Mouse (Mus musculus) MEL (cell line): Measurements from ENCODE around the gene Mcm2. TPM values are rescaled to one million over a fixed set of nuclear protein-coding genes. Genes with fewer than 3 reads are reported as not detected.

Experiments
- DNase-seq: peaks from one replicate; pipeline ENCODE4 v3.0.0; 2011; ENCODE audit warnings: low read depth, low spot score
- H3K27ac ChIP-seq: 2 replicates; pipeline ENCODE4 v1.5.1; 2012; ENCODE audit warnings: low read depth, mild to moderate bottlenecking, control low read depth, low read length, moderate library complexity; ENCODE audit not compliant: control insufficient read depth
- H3K27me3 ChIP-seq, 2 experiments: fragments of 150-350 bp in 1 of 2; sonication (generic) in 1 of 2; 2 replicates each; pipeline ENCODE4 v1.6.1; 2012; ENCODE audit warnings: low read length in 2 of 2, mild to moderate bottlenecking in 2 of 2, improper control_type of control experiment in 1 of 2, moderate library complexity in 1 of 2; ENCODE audit not compliant: insufficient read depth in 2 of 2, control insufficient read depth in 1 of 2
- H3K36me3 ChIP-seq, 2 experiments: 2 replicates each; pipeline ENCODE4 v1.6.1; 2012 to 2014; ENCODE audit warnings: low read length in 2 of 2, improper control_type of control experiment in 1 of 2, inconsistent platforms in 1 of 2, mild to moderate bottlenecking in 1 of 2; ENCODE audit not compliant: insufficient read depth in 2 of 2, control insufficient read depth in 1 of 2
- H3K4me1 ChIP-seq, 2 experiments: fragments of 150-350 bp in 1 of 2; sonication (generic) in 1 of 2; 2 replicates each; pipeline ENCODE4 v1.6.1; 2012; ENCODE audit warnings: low read length in 2 of 2, improper control_type of control experiment in 1 of 2, mild to moderate bottlenecking in 1 of 2; ENCODE audit not compliant: insufficient read depth in 2 of 2, control insufficient read depth in 1 of 2
- H3K4me3 ChIP-seq, 2 experiments: fragments of 150-350 bp in 1 of 2; sonication (generic) in 1 of 2; 2 replicates each; pipeline ENCODE4 v1.5.1; 2012; ENCODE audit warnings: low read depth in 2 of 2, low read length in 2 of 2, mild to moderate bottlenecking in 2 of 2, moderate library complexity in 2 of 2, control low read depth in 1 of 2, improper control_type of control experiment in 1 of 2; ENCODE audit not compliant: control insufficient read depth in 1 of 2, insufficient read depth in 1 of 2
- H3K79me2 ChIP-seq: 2 replicates; pipeline ENCODE4 v1.6.1; 2012; ENCODE audit warnings: mild to moderate bottlenecking, low read length, moderate library complexity; ENCODE audit not compliant: control insufficient read depth, poor library complexity, insufficient read depth
- H3K9ac ChIP-seq: 2 replicates; pipeline ENCODE4 v1.6.1; 2012; ENCODE audit warnings: low read depth, mild to moderate bottlenecking, control low read depth, low read length, moderate library complexity; ENCODE audit not compliant: control insufficient read depth, poor library complexity, severe bottlenecking
- H3K9me3 ChIP-seq: fragments of 150-350 bp; sonication (generic); replicated peaks from 2 replicates; pipeline ENCODE4 v1.6.1; 2012; ENCODE audit warnings: mild to moderate bottlenecking, low read length, improper control_type of control experiment, moderate library complexity; ENCODE audit not compliant: insufficient read depth
- BHLHE40 ChIP-seq: IDR thresholded peaks from 2 replicates; pipeline ENCODE4 v1.6.1; 2012; ENCODE audit warnings: low read depth, mild to moderate bottlenecking, inconsistent platforms, low read length, improper control_type of control experiment, borderline replicate concordance
- CTCF ChIP-seq, 3 experiments: IDR thresholded peaks in 2 of 3; conservative IDR thresholded peaks in 1 of 3; 2 replicates each; pipeline ENCODE4 v1.5.1; 2011 to 2012; ENCODE audit warnings: low read length in 3 of 3, low read depth in 2 of 3, mild to moderate bottlenecking in 2 of 3, improper control_type of control experiment in 1 of 3, inconsistent platforms in 1 of 3, mixed read lengths in 1 of 3, moderate library complexity in 1 of 3; ENCODE audit not compliant: control insufficient read depth in 1 of 3, insufficient read depth in 1 of 3, poor library complexity in 1 of 3, severe bottlenecking in 1 of 3
- E2F4 ChIP-seq: IDR thresholded peaks from 2 replicates; pipeline ENCODE4 v1.6.1; 2011; ENCODE audit warnings: low read depth, low read length, improper control_type of control experiment, borderline replicate concordance
- GATA1 ChIP-seq: IDR thresholded peaks from 2 replicates; pipeline ENCODE4 v1.6.1; 2011; ENCODE audit warnings: low read depth, low read length, improper control_type of control experiment
- KAT2A ChIP-seq: conservative IDR thresholded peaks from 2 replicates; pipeline ENCODE4 v1.6.1; 2012; ENCODE audit warnings: low read depth, low read length, improper control_type of control experiment, inconsistent platforms
- MAFK ChIP-seq: IDR thresholded peaks from 2 replicates; pipeline ENCODE4 v1.6.1; 2011; ENCODE audit warnings: low read depth, mild to moderate bottlenecking, low read length, improper control_type of control experiment, borderline replicate concordance
- MEF2A ChIP-seq: IDR thresholded peaks from 2 replicates; pipeline ENCODE4 v1.6.1; 2014; ENCODE audit warnings: low read depth, mild to moderate bottlenecking, inconsistent platforms, low read length, improper control_type of control experiment; ENCODE audit not compliant: poor library complexity, insufficient replicate concordance, severe bottlenecking; ENCODE audit errors: extremely low read depth
- MYB ChIP-seq: IDR thresholded peaks from 2 replicates; pipeline ENCODE4 v1.6.1; 2011; ENCODE audit warnings: mild to moderate bottlenecking, low read depth, low read length, improper control_type of control experiment
- MYC ChIP-seq: IDR thresholded peaks from 2 replicates; pipeline ENCODE4 v1.6.1; 2011; ENCODE audit warnings: low read depth, mild to moderate bottlenecking, low read length, improper control_type of control experiment, moderate library complexity
- NELFE ChIP-seq: IDR thresholded peaks from 2 replicates; pipeline ENCODE4 v1.6.1; 2011; ENCODE audit warnings: low read depth, low read length, improper control_type of control experiment
- POLR2AphosphoS2 ChIP-seq: IDR thresholded peaks from 2 replicates; pipeline ENCODE4 v1.6.1; 2011; ENCODE audit warnings: low read length, improper control_type of control experiment
- POLR2AphosphoS5 ChIP-seq: IDR thresholded peaks from 2 replicates; pipeline ENCODE4 v1.6.1; 2012; ENCODE audit warnings: low read depth, borderline replicate concordance, mild to moderate bottlenecking, inconsistent platforms, low read length, moderate library complexity, mixed read lengths
- RAD21 ChIP-seq: IDR thresholded peaks from 2 replicates; pipeline ENCODE4 v1.6.1; 2011; ENCODE audit warnings: mild to moderate bottlenecking, low read depth, low read length, improper control_type of control experiment
- RCOR1 ChIP-seq: IDR thresholded peaks from 2 replicates; pipeline ENCODE4 v1.6.1; 2012; ENCODE audit warnings: low read depth, mild to moderate bottlenecking, inconsistent platforms, low read length, improper control_type of control experiment
- SIN3A ChIP-seq: IDR thresholded peaks from 2 replicates; pipeline ENCODE4 v1.6.1; 2012; ENCODE audit warnings: low read length, improper control_type of control experiment, inconsistent platforms
- TAL1 ChIP-seq: IDR thresholded peaks from 2 replicates; pipeline ENCODE4 v1.6.1; 2012; ENCODE audit warnings: mild to moderate bottlenecking, inconsistent platforms, low read length, moderate library complexity, mixed read lengths
- TBP ChIP-seq: IDR thresholded peaks from 2 replicates; pipeline ENCODE4 v1.8.0; 2011; ENCODE audit warnings: low read depth, low read length, improper control_type of control experiment
- USF1 ChIP-seq: IDR thresholded peaks from 2 replicates; pipeline ENCODE4 v1.6.1; 2014; ENCODE audit warnings: low read depth, mild to moderate bottlenecking, inconsistent platforms, low read length, improper control_type of control experiment, moderate library complexity
- ZC3H11A ChIP-seq: IDR thresholded peaks from 2 replicates; pipeline ENCODE4 v1.6.1; 2012; ENCODE audit warnings: low read depth, mild to moderate bottlenecking, inconsistent platforms, low read length, improper control_type of control experiment
- ZNF384 ChIP-seq: IDR thresholded peaks from 2 replicates; pipeline ENCODE4 v1.6.1; 2012; ENCODE audit warnings: low read depth, mild to moderate bottlenecking, inconsistent platforms, low read length, improper control_type of control experiment
- polyA plus RNA-seq, 2 experiments: library from polyadenylated mRNA; stranded (reverse) in 1 of 2; unstranded in 1 of 2; fragments of >175 nt in 1 of 2; fragments of >200 nt in 1 of 2; gene quantifications; 2 replicates each; pipeline versions ENCODE4 v1.2.1 to v1.2.4; 2012; ENCODE audit warnings: low replicate concordance in 2 of 2, low read depth in 1 of 2; ENCODE audit not compliant: insufficient read length in 2 of 2, insufficient read depth in 1 of 2, missing spikeins in 1 of 2
- total RNA-seq: library from RNA; depleted of rRNA; stranded (reverse); fragments of 300-350 nt; gene quantifications from 2 replicates; pipeline ENCODE4 v1.2.3, GENCODE M21; 2012

The Mcm2 gene
- total and polyA plus RNA-seq, 3 experiments, result 110 to 268 (median 242) TPM

DNA sequence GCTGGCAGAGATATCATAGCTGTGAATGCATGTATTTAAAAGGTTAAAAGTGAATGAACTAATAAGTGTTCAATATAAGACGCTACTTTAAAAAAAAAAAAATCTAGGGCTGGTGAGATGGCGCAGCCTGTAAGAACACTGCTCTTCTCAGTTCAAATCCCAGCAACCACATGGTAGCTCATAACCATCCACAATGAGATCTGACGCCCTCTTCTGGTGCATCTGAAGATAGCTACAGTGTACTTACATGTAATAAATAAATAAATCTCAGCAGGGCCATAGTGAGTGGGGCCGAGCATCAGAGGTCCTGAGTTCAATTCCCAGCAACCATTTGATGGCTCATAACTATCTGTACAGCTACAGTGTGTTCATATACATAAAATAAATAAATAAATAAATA lies 19.1 kb downstream of the Mcm2 start:
- Histone ChIP-seq H3K79me2 (no peaks in the 10 kb centered on the region), H3K9me3 (no peaks in the 10 kb centered on the region), H3K4me1 (no peaks in the 10 kb centered on the region), H3K27ac (no peak overlapping the region), H3K27me3 (no peaks in the 10 kb centered on the region), H3K9ac (no peak overlapping the region), H3K4me3 (no peak overlapping the region), H3K36me3 (peaks cover 0 to 5% of the 10 kb centered on the region in 2 experiments; a peak in 2 of 4 replicates)
- peak; percentile 41 for DNase-seq
- no peak for TF ChIP-seq NELFE
- peak in 2 of 3 experiments; percentile 15 to 24; a peak in 2 of 6 replicates for TF ChIP-seq CTCF (IDR thresholded peaks at IDR 0.05 in 2 of 3, conservative IDR thresholded peaks at IDR 0.05 in 1 of 3; ENCODE audit: control insufficient read depth in 1 of 3, insufficient read depth in 1 of 3, low read depth in 2 of 3, low read length in 3 of 3, poor library complexity in 1 of 3, severe bottlenecking in 1 of 3)

DNA sequence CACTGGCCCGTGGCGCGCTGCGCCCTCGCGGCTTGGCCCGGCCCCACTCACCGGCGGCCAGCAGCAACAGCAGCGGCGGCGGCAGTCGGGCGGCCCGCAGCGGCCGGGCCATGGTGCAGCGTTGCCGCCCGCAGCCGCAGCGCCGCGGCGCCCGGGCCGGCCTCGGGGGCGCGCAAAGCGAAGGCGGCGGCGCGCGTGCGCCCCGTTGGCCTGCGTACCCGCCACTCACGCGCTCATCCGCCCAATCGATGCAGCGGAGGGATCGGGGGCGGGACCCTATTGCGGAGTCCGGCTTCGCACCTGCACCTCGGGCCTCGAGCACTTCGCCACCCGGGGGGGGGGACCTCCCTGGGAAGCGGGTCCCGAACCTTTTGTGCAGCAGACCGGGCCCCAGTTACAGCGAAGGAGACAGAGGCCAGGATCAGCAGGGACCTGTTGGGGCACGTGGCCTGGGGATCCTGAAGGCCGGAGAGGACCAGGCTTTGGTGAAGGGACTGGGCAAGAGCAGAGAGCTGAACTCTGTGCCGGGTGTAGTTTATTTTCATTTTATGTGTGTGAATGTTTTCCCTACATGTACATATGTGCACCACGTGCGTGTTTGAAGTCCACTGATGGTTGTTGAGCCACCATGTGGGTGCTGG lies 23.6 kb downstream of the Mcm2 start, which contains the start of gene Podxl2:
Gene Podxl2 (minus strand): TSS at position 177 of the 641 bp plus-strand sequence.
- H3K27ac ChIP-seq, result no peak within 1 kb of the TSS
- H3K9ac ChIP-seq, result no peak within 1 kb of the TSS
- no peaks in the 10 kb centered on the region for H3K79me2 ChIP-seq
- no peak for TF ChIP-seq TAL1
- no peak for DNase-seq
- no peaks in the 10 kb centered on the region; a peak in 1 of 4 replicates for H3K36me3 ChIP-seq
- no peak within 1 kb of the TSS for H3K4me3 ChIP-seq
- H3K27me3 ChIP-seq, result no peaks in the 10 kb centered on the region; a peak in 1 of 4 replicates
- H3K9me3 ChIP-seq, result no peaks in the 10 kb centered on the region
- H3K4me1 ChIP-seq, result no peaks in the 10 kb centered on the region

DNA sequence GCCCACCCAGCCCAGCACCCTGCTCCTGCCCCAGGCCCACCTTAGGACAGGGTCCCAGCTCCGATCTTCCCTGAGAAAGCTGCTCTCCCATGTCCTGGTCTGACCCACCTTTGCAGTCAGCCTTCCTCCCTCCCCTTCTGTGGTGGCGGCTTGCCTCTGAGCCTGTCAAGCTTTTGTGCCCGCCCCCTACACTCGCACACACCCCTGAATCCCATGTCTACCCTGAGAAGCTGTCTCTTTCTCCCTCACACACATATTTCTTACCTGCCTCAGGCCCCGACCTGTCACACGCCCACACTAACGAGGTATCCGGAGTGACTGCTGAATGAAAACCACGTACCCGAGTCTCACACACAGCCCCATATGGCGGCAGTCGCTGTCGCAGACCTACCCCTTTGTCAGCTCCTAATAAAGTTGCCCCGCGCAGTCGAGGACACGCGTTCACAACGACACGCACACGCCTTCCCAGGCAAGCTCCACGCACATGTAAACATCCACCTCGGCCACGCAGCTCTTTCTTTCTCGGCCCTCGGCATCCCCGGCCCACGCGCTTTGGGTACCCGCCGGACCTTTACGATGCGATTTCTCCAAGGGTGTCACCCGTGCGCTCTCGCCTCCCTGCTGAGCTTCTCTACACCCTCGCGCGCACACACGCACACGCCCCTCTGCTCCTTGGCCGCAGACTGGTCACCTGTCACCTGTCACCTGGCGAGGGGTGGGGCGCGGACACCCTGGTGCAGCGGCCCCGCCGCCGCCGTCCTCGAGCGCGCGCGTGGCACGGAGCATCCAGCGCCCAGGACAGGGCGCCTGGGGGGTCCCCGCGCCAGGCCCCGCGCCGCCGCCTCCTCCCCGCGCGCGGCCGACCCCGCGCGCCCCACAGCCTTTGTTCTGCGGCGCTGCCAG lies 24.4 kb downstream of the Mcm2 start:
- Histone ChIP-seq H3K27ac (no peak overlapping the region), H3K4me1 (no peaks in the 10 kb centered on the region), H3K27me3 (no peaks in the 10 kb centered on the region; a peak in 1 of 4 replicates), H3K36me3 (no peaks in the 10 kb centered on the region; a peak in 1 of 4 replicates), H3K9me3 (no peaks in the 10 kb centered on the region), H3K79me2 (no peaks in the 10 kb centered on the region), H3K4me3 (no peak overlapping the region), H3K9ac (no peak overlapping the region)
- DNase-seq, result no peak
- TF ChIP-seq POLR2AphosphoS2, result no peak
- TF ChIP-seq MYC, result no peak
- no peak for TF ChIP-seq ZNF384
- TF ChIP-seq MEF2A, result no peak
- TF ChIP-seq POLR2AphosphoS5, result no peak
- no peak for TF ChIP-seq RCOR1
- no peak for TF ChIP-seq MAFK
- TF ChIP-seq USF1, result no peak
- TF ChIP-seq SIN3A, result no peak
- no peak for TF ChIP-seq NELFE
- no peak for TF ChIP-seq TAL1
- TF ChIP-seq ZC3H11A, result no peak
- no peak for TF ChIP-seq RAD21
- no peak for TF ChIP-seq KAT2A
- TF ChIP-seq E2F4, result no peak
- no peak for TF ChIP-seq BHLHE40
- no peak for TF ChIP-seq TBP
- no peak for TF ChIP-seq MYB
- TF ChIP-seq GATA1, result no peak
